Mouse (Mus musculus) limb, embryonic 14.5 days (tissue): ENCODE data around the gene Adam11. TPM values are rescaled to one million over a fixed set of nuclear protein-coding genes. Genes with fewer than 3 reads are reported as not detected.

Experiments used
- ATAC-seq: fragments of 200-750 bp; cut with Nextera tagmentation; 2 replicates; pipeline ENCODE4 v1.8.0; 2017; ENCODE audit warnings: low read depth, moderate number of reproducible peaks, moderate TSS enrichment; ENCODE audit not compliant: low FRiP score
- DNase-seq: peaks from one replicate; pipeline ENCODE4 v3.0.0-alpha.2; 2015; ENCODE audit warnings: low spot score
- H3K27ac ChIP-seq: fragments of 300-500 bp; sonication (generic); replicated peaks from 2 replicates; pipeline ENCODE4 v1.5.1; 2014; ENCODE audit warnings: low read depth, mild to moderate bottlenecking, low read length, moderate library complexity, mixed read lengths
- H3K27me3 ChIP-seq: fragments of 300-500 bp; sonication (generic); 2 replicates; pipeline ENCODE4 v1.6.1; 2014; ENCODE audit warnings: low read length, mixed read lengths; ENCODE audit not compliant: control insufficient read depth, insufficient read depth
- H3K36me3 ChIP-seq: fragments of 300-500 bp; sonication (generic); 2 replicates; pipeline ENCODE4 v1.6.1; 2014; ENCODE audit warnings: mild to moderate bottlenecking, low read length, moderate library complexity, mixed read lengths; ENCODE audit not compliant: control insufficient read depth, insufficient read depth
- H3K4me1 ChIP-seq: fragments of 300-500 bp; sonication (generic); 2 replicates; pipeline ENCODE4 v1.6.1; 2014; ENCODE audit warnings: antibody characterized with exemption, low read length, mixed read lengths; ENCODE audit not compliant: control insufficient read depth, insufficient read depth
- H3K4me2 ChIP-seq: fragments of 300-500 bp; sonication (generic); replicated peaks from 2 replicates; pipeline ENCODE4 v1.6.1; 2014; ENCODE audit warnings: low read depth, mild to moderate bottlenecking, low read length, moderate library complexity; ENCODE audit not compliant: severe bottlenecking
- H3K4me3 ChIP-seq: fragments of 300-500 bp; sonication (generic); replicated peaks from 2 replicates; pipeline ENCODE4 v1.5.1; 2014; ENCODE audit warnings: low read length
- H3K9ac ChIP-seq: fragments of 300-500 bp; sonication (generic); 2 replicates; pipeline ENCODE4 v1.6.1; 2014; ENCODE audit warnings: mild to moderate bottlenecking, low read depth, low read length, moderate library complexity; ENCODE audit not compliant: severe bottlenecking
- H3K9me3 ChIP-seq: fragments of 300-500 bp; sonication (generic); 2 replicates; pipeline ENCODE4 v1.6.1; 2016; ENCODE audit warnings: low read length; ENCODE audit not compliant: control insufficient read depth
- POLR2A ChIP-seq: fragments of 200-500 bp; IDR thresholded peaks from 2 replicates; pipeline ENCODE4 v1.8.0; 2012; ENCODE audit warnings: inconsistent platforms, mild to moderate bottlenecking, moderate library complexity, borderline replicate concordance; ENCODE audit not compliant: insufficient read depth, insufficient read length; ENCODE audit errors: extremely low read depth
- WGBS: fragments of 180-500 bp; shearing (Covaris S2); extraction: QIAGEN DNeasy Blood & Tissue Kit; methylation state at CpG from one replicate; pipeline ENCODE4 v1.1.7; 2014; 5-methylcytosine and 5-hydroxymethylcytosine counted together
- polyA plus RNA-seq, 2 experiments: library from polyadenylated mRNA; depleted of rRNA in 1 of 2; stranded (reverse) in 1 of 2; unstranded in 1 of 2; fragments of >200 nt; fragmentation: Nextera tagmentation in 1 of 2; extraction: Ambion mirVana in 1 of 2; gene quantifications; 2 replicates each; pipeline versions ENCODE4 v1.2.1 to v1.2.3; 2012 to 2014

The Adam11 gene
- polyA plus RNA-seq, 2 experiments, result 5.6 to 21.0 TPM

- Histone ChIP-seq H3K9ac (no peak overlapping the region), H3K4me1 (peaks cover 9% of the 10 kb centered on the region), H3K27me3 (no peaks in the 10 kb centered on the region), H3K4me3 (no peak overlapping the region), H3K4me2 (no peak overlapping the region), H3K36me3 (peaks cover 8% of the 10 kb centered on the region), H3K27ac (no peak overlapping the region), H3K9me3 (no peaks in the 10 kb centered on the region)
- no peak for ATAC-seq
- DNase-seq, result no peak
- no peak for TF ChIP-seq POLR2A
- 78% methylated on average over 5 of the region's 5 CpGs for WGBS
Measured at GRCm38 (mm10) chr11:102808246-102808645, 47.0 kb downstream of the Adam11 start.

GRCm38 (mm10) chr11:102810721-102811485, 49.7 kb downstream of the Adam11 start:
- H3K9ac ChIP-seq, result no peak overlapping the region
- no peak for TF ChIP-seq POLR2A
- DNase-seq (peak; percentile 13), ATAC-seq (no peak)
- no peaks in the 10 kb centered on the region for H3K9me3 ChIP-seq
- peaks cover 4% of the 10 kb centered on the region; the same call in 1 of the 2 replicates for H3K36me3 ChIP-seq
- 37% methylated on average over 4 of the region's 4 CpGs for WGBS
- H3K27me3 ChIP-seq, result no peaks in the 10 kb centered on the region
- H3K4me1 ChIP-seq, result peaks cover 18% of the 10 kb centered on the region
- H3K4me3 ChIP-seq, result no peak overlapping the region
- H3K4me2 ChIP-seq, result no peak overlapping the region
- no peak overlapping the region for H3K27ac ChIP-seq

GRCm38 (mm10) chr11:102814881-102815280, 53.6 kb downstream of the Adam11 start:
- ATAC-seq (no peak), DNase-seq (no peak)
- H3K4me3 ChIP-seq, result no peak overlapping the region
- no peaks in the 10 kb centered on the region for H3K9me3 ChIP-seq
- H3K36me3 ChIP-seq, result peaks cover 4% of the 10 kb centered on the region; the same call in 1 of the 2 replicates
- H3K27ac ChIP-seq, result no peak overlapping the region
- H3K27me3 ChIP-seq, result no peaks in the 10 kb centered on the region
- no peak for TF ChIP-seq POLR2A
- H3K9ac ChIP-seq, result no peak overlapping the region
- no peak overlapping the region for H3K4me2 ChIP-seq
- H3K4me1 ChIP-seq, result peaks cover 36% of the 10 kb centered on the region

- Histone ChIP-seq H3K9me3 (no peaks in the 10 kb centered on the region), H3K27me3 (no peaks in the 10 kb centered on the region), H3K4me3 (peak overlapping the region; percentile 85), H3K4me1 (peaks cover 27% of the 10 kb centered on the region), H3K4me2 (peak overlapping the region; percentile 78), H3K36me3 (no peaks in the 10 kb centered on the region), H3K9ac (peak overlapping the region; percentile 99), H3K27ac (peak overlapping the region; percentile 99)
- ATAC-seq (peak; percentile 39), DNase-seq (no peak)
- under 1% methylated on average over 44 of the region's 92 CpGs for WGBS
- TF ChIP-seq POLR2A, result no peak
Measured at GRCm38 (mm10) chr11:102818121-102819020, 57.1 kb downstream of the Adam11 start.

- WGBS, result under 1% methylated on average over 59 of the region's 97 CpGs
Measured at GRCm38 (mm10) chr11:102819021-102819782, 58.0 kb downstream of the Adam11 start, which contains the start of gene Gjc1. Gjc1 (minus strand) TSS chr11:102819700.

More at GRCm38 (mm10) chr11:102819021-102819782, 58.0 kb downstream of the Adam11 start, which contains the start of gene Gjc1:
- no peaks in the 10 kb centered on the region for H3K27me3 ChIP-seq
- H3K4me3 ChIP-seq, result peak within 1 kb of the TSS; percentile 85
- peak; percentile 77 for DNase-seq
- peak; percentile 68; the same call in 1 of the 2 replicates for TF ChIP-seq POLR2A
- peak within 1 kb of the TSS; percentile 99 for H3K9ac ChIP-seq
- no peaks in the 10 kb centered on the region for H3K9me3 ChIP-seq
- H3K27ac ChIP-seq, result peak within 1 kb of the TSS; percentile 99
- H3K4me1 ChIP-seq, result peaks cover 27% of the 10 kb centered on the region
- H3K4me2 ChIP-seq, result peak within 1 kb of the TSS; percentile 78
- peak; percentile 90 for ATAC-seq
- no peaks in the 10 kb centered on the region for H3K36me3 ChIP-seq
